Mouse (Mus musculus) urinary bladder, postnatal 4 days (tissue): ENCODE measurements around the gene Map3k21.
A peak's percentile ranks its signal among the peaks of the same experiment; 100 is the strongest.

ENCODE experiments used
- DNase-seq, 2 experiments: peaks; one replicate each; pipeline ENCODE4 v3.0.0; 2021 to 2022; ENCODE audit warnings: low spot score in 2 of 2

Gene Map3k21

DNA sequence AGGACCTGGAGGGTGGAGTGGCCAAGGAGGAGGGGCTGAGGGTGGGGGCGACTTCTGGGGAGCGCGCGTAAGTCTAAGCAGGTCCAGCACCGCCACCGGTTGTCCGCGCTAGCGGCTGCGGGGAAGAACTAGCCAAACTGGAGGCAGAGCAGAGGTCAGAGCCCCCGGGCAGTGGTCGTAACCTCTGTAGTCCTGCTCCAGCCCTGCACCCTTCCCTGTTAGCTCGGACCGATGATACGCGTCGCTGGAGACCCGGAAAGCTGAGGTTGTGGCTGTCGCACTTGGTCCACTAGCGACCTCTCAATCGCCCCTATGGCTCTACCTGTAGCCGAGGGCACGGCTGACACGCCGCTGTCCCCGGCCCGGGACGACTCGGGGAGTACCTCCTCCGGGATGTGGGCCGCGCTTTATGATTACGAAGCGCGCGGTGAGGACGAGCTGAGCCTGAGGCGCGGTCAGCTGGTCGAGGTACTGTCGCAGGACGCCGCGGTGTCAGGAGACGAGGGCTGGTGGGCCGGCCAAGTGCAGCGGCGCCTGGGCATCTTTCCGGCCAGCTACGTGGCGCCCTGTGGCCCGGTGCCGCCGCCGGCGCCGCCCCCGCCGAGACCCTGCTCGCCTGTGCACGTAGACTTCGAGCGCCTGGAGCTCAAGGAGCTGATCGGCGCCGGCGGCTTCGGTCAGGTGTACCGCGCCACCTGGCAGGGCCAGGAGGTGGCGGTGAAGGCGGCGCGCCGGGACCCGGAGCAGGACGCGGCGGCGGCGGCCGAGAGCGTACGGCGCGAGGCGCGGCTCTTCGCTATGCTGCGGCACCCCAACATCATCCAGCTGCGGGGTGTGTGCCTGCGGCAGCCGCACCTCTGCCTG lies at the start of gene Map3k21:
Map3k21 (plus strand) TSS at position 86 of the 864 bp plus-strand sequence.
- no peak for DNase-seq

DNA sequence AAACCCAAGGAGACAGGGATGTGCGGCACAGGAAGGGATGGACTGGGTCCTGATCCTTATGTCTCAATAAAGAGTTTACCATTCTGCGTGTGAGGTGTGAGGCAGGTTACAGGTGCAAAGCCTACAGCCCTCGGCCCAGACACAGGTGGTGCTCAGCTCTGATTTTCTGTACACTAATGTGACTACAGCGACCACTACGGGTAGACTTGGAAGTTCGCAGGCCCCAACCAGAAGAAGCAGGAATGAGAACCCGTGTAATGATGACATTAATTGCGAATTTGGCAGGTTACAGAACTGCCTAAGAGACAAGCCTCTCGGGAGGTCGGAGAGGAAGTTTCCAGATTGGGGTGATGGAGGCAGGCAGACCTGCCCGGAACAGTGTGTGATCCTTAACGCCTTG lies 44.1 kb upstream of the Map3k21 start:
- DNase-seq, result no peak

- DNase-seq, result no peak
Observed at GRCm38 (mm10) chr8:125868552-125868951, 41.7 kb upstream of the Map3k21 start.

DNA sequence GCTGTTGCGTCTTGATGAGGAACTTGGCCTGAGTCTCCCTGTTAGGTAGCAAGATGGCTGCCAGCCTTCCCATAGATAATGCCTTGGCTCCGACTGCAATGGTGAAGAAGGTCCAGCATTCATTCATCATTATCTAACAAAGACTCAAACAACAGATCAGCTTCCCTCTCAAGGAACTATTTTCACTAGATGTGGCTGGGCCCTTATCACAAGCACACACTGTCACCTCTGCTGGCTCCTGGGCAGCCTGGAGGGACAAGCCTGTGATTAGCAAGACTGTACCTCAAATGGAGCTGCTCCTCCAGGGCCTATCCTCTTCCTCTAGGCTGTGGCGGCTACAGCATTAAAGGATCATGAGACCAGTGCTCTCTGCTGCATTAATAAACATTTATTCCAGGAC lies 40.5 kb upstream of the Map3k21 start:
- DNase-seq, result no peak

DNA sequence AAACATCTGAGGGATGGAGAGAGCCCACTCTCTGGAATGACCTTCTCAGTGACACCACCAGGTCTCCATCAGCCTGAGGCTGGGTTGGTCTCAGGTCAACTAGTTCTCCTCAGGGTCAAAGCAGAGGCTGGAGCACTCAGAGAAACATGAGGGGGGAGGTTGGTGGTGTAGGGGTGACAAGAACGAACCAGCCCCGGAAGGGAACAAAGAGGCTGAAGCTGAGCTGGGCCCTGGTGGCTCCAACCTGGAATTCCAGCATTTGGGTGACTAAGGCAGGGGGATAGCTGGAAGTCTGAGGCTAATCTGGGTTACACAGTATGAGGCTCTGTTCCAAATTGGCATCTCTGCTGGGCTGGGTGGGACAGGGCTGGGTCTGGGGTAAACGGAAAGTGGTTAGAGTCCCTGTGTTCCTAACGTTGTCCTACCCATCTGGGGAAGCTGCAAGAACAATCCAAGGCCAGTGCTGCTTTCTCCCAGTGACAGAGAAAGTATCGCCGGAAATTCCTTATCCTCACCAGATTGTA lies 40.0 kb upstream of the Map3k21 start:
- no peak for DNase-seq

GRCm38 (mm10) chr8:125870821-125871321 lies 39.4 kb upstream of the Map3k21 start:
- peak; percentile 62 to 79 for DNase-seq

DNA sequence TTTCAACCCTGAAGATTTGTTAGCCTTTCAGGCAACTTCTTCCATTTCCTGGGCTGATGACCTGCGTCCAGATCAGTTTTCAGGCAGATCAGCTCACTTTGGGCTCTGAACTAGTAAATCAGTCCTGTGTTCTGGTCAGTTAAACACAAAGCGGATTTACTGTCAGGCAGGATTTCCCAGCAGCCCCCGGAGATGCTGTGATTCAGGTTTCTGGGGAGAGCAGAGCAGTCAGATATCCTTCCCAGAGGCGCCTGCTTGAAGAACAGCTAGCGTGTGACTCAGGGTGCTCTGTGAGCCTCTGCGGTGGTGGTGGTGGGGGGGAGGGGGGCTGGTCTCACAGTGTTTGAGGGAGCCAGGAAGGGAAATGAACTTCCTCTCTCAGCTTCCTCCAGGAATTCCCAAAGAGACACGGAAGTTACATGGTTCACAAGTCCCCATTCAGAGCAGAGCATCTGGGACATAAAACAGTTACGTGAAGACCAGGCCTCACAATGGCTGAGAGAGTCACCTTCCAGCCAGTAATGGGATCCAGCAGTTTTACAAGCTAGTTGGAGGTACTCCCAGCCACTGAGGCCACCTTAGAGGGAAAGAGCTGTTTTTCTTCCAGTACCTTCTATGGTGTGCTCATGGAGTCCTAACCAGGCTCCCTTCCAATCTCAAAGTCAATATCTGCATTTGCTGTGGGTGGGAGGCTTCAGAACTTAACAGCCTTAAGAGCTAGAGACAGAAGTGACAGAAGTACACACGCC lies 37.6 kb upstream of the Map3k21 start:
- DNase-seq, result no peak

GRCm38 (mm10) chr8:125873250-125873534 lies 37.1 kb upstream of the Map3k21 start:
- DNase-seq, result no peak

GRCm38 (mm10) chr8:125880447-125880846 lies 29.8 kb upstream of the Map3k21 start:
- no peak for DNase-seq

- no peak for DNase-seq
Observed at GRCm38 (mm10) chr8:125887549-125887948, 22.7 kb upstream of the Map3k21 start.

- no peak for DNase-seq
Observed at GRCm38 (mm10) chr8:125889920-125890319, 20.3 kb upstream of the Map3k21 start.

DNA sequence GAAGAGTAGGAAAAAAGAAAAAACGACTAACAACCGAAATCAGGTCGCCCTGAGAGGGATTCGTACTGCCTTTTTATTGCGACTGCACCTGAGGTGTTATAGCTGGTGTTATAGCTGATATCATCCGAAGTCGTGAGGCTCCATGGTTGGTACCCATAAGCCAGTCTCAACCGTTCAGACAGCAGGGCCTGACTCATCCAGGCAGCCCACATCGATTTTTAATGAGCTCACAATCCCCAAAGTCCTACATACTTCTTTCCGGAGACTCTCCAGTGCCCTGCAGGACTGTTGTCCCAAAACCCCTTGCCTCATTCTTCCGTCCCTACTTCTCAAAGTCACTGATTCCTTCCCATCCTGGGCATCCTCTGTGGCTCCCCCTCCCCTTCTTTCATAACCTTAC lies 12.9 kb upstream of the Map3k21 start:
- no peak for DNase-seq

GRCm38 (mm10) chr8:125897868-125898788 lies 12.1 kb upstream of the Map3k21 start, which contains the start of gene Pcnx2:
TSS of gene Pcnx2 (minus strand) at chr8:125898317.
- DNase-seq, result no peak

DNA sequence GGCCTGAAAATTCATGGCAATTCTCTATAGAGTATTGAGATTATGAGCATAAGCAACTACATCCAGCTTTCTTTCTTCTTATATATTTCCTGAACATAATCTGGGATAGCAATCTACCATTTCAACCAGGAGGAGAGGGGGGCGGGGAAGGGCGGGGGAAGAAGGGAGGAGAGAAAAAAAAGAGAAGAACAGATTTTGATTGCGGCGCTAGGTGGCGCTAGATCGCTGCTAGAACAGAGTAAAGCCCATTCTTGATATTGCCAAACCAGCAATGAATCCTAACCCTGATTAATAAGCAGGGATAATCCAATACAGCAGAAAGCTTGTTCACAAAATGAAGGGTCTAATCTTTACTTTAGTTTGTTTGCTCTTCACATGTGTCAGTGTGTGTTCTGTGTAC lies 11.4 kb upstream of the Map3k21 start:
- no peak for DNase-seq

- DNase-seq, result no peak
Observed at GRCm38 (mm10) chr8:125901167-125901566, 9.1 kb upstream of the Map3k21 start.

DNA sequence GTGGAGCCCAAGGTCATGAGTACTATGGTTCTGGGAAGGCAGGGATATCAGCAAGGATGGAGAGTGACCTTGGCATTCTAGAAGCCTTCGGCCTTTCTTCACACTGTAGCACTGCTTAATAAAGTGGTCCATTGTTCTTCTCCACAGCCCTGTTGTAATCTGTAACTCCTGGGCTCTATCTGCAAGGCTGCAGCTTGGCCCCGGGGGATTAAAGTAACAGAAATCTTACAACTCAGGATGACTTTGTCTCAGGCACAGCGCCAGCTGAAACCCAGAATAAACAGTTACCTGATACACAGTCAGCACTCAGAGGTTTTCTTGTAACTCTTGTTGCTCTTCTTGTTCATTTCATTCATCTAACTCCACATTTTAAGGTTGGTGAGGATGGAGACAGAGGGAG lies 7.7 kb upstream of the Map3k21 start:
- no peak for DNase-seq

DNA sequence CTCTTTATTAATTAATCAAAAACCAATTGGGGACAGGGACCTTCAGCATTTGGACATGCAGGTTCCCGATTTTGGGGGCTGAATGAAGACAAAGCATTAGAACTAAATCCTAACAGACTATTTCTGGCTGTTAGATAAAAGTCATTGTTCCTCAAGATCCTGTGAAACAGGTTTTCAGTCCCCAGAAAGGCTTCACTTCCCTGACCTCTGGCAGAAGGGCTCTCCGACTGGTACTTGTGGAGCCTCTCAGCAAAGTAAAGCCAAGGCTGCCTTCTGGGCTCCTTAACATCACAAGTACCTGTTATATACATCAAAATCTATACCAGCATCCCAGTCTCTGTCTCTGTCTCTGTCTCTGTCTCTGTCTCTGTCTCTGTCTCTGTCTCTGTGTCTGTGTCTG lies 4.9 kb upstream of the Map3k21 start:
- DNase-seq, result no peak

- DNase-seq, result no peak
Observed at GRCm38 (mm10) chr8:125907311-125907710, 2.9 kb upstream of the Map3k21 start.

DNA sequence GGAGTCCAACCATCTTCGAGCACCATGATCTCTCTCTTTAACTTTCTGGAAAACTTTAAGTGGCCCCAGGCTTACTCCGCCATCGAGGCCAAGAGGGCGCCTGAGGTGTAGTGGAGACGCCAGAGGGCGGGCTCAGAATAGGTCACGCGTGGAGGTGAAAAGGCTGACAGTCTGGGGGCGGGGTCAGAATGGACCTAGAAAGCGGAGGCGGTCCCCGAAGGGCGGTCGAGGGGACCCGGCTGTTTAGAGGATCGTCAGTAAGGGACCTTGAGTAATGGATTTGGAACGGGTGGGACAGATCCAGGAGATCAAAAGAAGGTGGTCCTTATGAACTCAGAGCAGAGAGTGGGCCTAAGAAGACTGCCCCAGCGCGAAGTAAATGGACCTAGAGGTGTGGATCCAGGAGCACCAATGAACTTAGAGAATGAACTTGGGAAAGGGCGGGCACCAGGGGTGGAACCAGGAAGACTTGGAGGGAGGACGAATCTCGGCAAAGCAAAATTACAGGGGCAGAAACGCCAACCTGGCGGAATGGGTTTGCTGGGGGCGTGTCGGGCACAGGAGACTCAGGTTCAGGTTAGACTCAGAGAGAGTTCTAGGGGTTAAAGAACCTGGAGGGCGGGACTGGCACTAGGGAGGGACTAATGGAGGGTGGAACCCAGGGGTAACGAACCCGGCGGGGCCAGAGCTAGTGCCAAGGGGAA lies 437 bp upstream of the Map3k21 start:
- DNase-seq, result peak in 1 of 2 experiments; percentile 62

DNA sequence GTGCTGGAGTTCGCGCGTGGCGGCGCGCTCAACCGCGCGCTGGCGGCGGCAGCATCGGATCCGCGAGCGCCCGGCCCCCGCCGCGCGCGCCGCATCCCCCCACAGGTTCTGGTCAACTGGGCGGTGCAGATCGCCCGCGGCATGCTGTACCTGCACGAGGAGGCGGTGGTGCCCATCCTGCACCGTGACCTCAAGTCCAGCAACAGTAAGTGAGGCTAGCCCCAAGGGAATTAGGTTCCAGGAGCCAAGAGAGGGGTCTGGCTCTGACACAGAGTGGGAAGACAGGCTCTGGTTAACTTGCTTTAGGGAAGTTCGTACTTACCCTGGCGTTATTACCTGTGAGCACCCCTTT lies 955 bp downstream of the Map3k21 start:
- DNase-seq, result no peak

DNA sequence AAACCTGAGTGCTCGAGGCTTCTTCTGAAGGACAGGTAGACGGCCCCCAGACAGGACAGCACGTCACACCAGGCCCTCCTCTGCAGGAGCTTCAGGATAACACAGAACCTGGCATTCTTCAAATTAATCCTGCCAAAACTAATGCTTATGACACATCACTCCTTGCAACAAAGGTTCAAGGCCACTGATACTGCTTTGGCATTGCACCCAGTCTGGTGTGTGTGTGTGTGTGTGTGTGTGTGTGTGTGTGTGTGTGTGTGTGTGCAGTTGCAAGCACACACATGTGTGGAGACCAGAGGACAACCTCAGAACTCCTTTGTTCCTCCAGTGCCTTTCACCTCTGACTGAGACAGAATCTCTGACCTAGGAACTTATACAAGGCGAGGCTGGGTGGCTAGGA lies 3.0 kb downstream of the Map3k21 start:
- no peak for DNase-seq
